Mouse (Mus musculus) embryonic fibroblast, embryonic 13.5 days (primary cell): ENCODE measurements around the gene Entpd8.

Experiments used
- CTCF ChIP-seq: IDR thresholded peaks from 2 replicates; pipeline ENCODE4 v1.5.1; 2011; ENCODE audit warnings: mild to moderate bottlenecking, control low read depth, low read length, moderate library complexity, borderline replicate concordance; ENCODE audit not compliant: insufficient read depth
- POLR2A ChIP-seq: IDR thresholded peaks from 2 replicates; pipeline ENCODE4 v1.6.1; 2011; ENCODE audit warnings: low read depth, mild to moderate bottlenecking, control low read depth, low read length, moderate library complexity

DNA sequence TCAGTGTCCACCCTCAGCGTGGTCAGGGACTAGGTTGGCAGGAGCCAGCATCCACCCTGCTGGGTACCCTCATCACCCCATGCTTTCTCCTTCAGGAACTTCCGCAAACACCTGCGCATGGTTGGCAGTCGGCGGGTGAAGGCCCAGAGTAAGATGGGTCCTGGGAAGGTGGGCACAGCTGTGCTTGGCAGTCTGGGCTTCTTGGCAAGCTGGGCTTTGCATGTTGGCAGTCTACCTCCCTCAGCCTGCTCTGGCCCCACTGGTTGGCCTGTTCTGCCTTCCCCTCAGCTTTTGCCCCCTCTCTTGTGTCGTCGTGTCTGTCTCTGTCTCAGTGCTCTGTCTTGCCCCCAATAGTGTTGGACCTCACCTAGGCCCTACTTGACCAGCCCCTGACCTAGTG, 21.2 kb upstream of the Entpd8 start:
- TF ChIP-seq CTCF, result no peak
- TF ChIP-seq POLR2A, result no peak
